Mouse (Mus musculus) lung, embryonic 15.5 days (tissue): ENCODE results near the gene Commd4. TPM values are rescaled to one million over a fixed set of nuclear protein-coding genes. Genes with fewer than 3 reads are reported as not detected.
A peak's percentile ranks its signal among the peaks of the same experiment; 100 is the strongest.

Experiments
- ATAC-seq: fragments of 200-750 bp; cut with Nextera tagmentation; 2 replicates; pipeline ENCODE4 v1.8.0; 2017; ENCODE audit warnings: moderate number of reproducible peaks, borderline replicate concordance; ENCODE audit not compliant: low FRiP score, low TSS enrichment; ENCODE audit errors: extremely low read depth
- H3K27ac ChIP-seq: fragments of 300-500 bp; sonication (generic); 2 replicates; pipeline ENCODE4 v1.5.1; 2015; ENCODE audit warnings: moderate library complexity, mild to moderate bottlenecking, inconsistent platforms
- H3K27me3 ChIP-seq: fragments of 300-500 bp; sonication (generic); 2 replicates; pipeline ENCODE4 v1.6.1; 2015; ENCODE audit warnings: inconsistent platforms
- H3K36me3 ChIP-seq: fragments of 300-500 bp; sonication (generic); 2 replicates; pipeline ENCODE4 v1.6.1; 2015; ENCODE audit warnings: inconsistent platforms
- H3K4me1 ChIP-seq: fragments of 300-500 bp; sonication (generic); 2 replicates; pipeline ENCODE4 v1.6.1; 2015; ENCODE audit warnings: inconsistent platforms
- H3K4me2 ChIP-seq: fragments of 300-500 bp; sonication (generic); 2 replicates; pipeline ENCODE4 v1.6.1; 2015; ENCODE audit warnings: inconsistent platforms, mild to moderate bottlenecking, moderate library complexity
- H3K4me3 ChIP-seq: fragments of 300-500 bp; sonication (generic); 2 replicates; pipeline ENCODE4 v1.5.1; 2015; ENCODE audit warnings: mild to moderate bottlenecking, inconsistent platforms
- H3K9ac ChIP-seq: fragments of 300-500 bp; sonication (generic); 2 replicates; pipeline ENCODE4 v1.6.1; 2015; ENCODE audit warnings: inconsistent platforms
- H3K9me3 ChIP-seq: fragments of 300-500 bp; sonication (generic); 2 replicates; pipeline ENCODE4 v1.6.1; 2016; ENCODE audit warnings: inconsistent platforms
- WGBS: fragments of 180-500 bp; shearing (Covaris S2); methylation state at CpG from one replicate; pipeline ENCODE4 v1.1.7; 2015; 5-methylcytosine and 5-hydroxymethylcytosine counted together
- polyA plus RNA-seq: library from polyadenylated mRNA; unstranded; fragments of >200 nt; fragmentation: Nextera tagmentation; extraction: Ambion mirVana; gene quantifications from 2 replicates; pipeline ENCODE4 v1.2.1, GENCODE M21; 2015

Commd4 gene
- polyA plus RNA-seq, 1 experiment from 2014 or later, result 98.9 TPM

GRCm38 (mm10) chr9:57156383-57156782 lies 1.7 kb downstream of the Commd4 start:
- H3K27ac ChIP-seq, result no peak overlapping the region

GRCm38 (mm10) chr9:57152331-57152730 lies 5.8 kb downstream of the Commd4 start:
- Histone ChIP-seq H3K36me3 (no peaks in the 10 kb centered on the region), H3K9me3 (no peaks in the 10 kb centered on the region), H3K27ac (no peak overlapping the region), H3K9ac (no peak overlapping the region), H3K4me3 (no peak overlapping the region), H3K4me2 (no peak overlapping the region), H3K4me1 (peaks cover 12% of the 10 kb centered on the region), H3K27me3 (no peaks in the 10 kb centered on the region)
- ATAC-seq, result no peak
- WGBS, result 43% methylated on average over 6 of the region's 6 CpGs

More at GRCm38 (mm10) chr9:57156383-57156782, 1.7 kb downstream of the Commd4 start:
- no peak overlapping the region for H3K4me3 ChIP-seq
- no peaks in the 10 kb centered on the region for H3K9me3 ChIP-seq
- peaks cover 14% of the 10 kb centered on the region for H3K4me1 ChIP-seq
- WGBS, result 89% methylated on average over 7 of the region's 7 CpGs
- H3K36me3 ChIP-seq, result no peaks in the 10 kb centered on the region
- H3K9ac ChIP-seq, result no peak overlapping the region
- no peak for ATAC-seq
- H3K4me2 ChIP-seq, result no peak overlapping the region
- H3K27me3 ChIP-seq, result no peaks in the 10 kb centered on the region

GRCm38 (mm10) chr9:57150192-57150591 lies 7.9 kb downstream of the Commd4 start:
- Histone ChIP-seq H3K4me3 (no peak overlapping the region), H3K9me3 (no peaks in the 10 kb centered on the region), H3K27me3 (no peaks in the 10 kb centered on the region), H3K4me2 (no peak overlapping the region), H3K9ac (no peak overlapping the region), H3K4me1 (peaks cover 11% of the 10 kb centered on the region), H3K27ac (no peak overlapping the region), H3K36me3 (no peaks in the 10 kb centered on the region)
- no peak for ATAC-seq
- WGBS, result 67% methylated on average over 5 of the region's 5 CpGs

- 64% methylated on average over 6 of the region's 6 CpGs for WGBS
- Histone ChIP-seq H3K4me3 (peak overlapping the region; percentile 48), H3K27ac (peak overlapping the region; percentile 76; the same call in 1 of the 2 replicates), H3K4me1 (peaks cover 11% of the 10 kb centered on the region), H3K9me3 (no peaks in the 10 kb centered on the region), H3K36me3 (no peaks in the 10 kb centered on the region), H3K27me3 (no peaks in the 10 kb centered on the region), H3K4me2 (peak overlapping the region; percentile 72), H3K9ac (0 out of 2 replicates have a peak overlapping the region, but pooled peaks have one; percentile 51)
- ATAC-seq, result no peak
Measured at GRCm38 (mm10) chr9:57149021-57149420, 9.1 kb downstream of the Commd4 start.

GRCm38 (mm10) chr9:57148144-57148878 lies 9.8 kb downstream of the Commd4 start, which contains the start of gene Neil1:
Neil1 (minus strand) TSS chr9:57148305.
- peak; percentile 90 for ATAC-seq
- Histone ChIP-seq H3K9ac (peak within 1 kb of the TSS; percentile 61), H3K36me3 (0 out of 2 replicates have a peak, but pooled peaks cover 2% of the 10 kb centered on the region), H3K9me3 (no peaks in the 10 kb centered on the region), H3K4me1 (peaks cover 11% of the 10 kb centered on the region), H3K27me3 (no peaks in the 10 kb centered on the region), H3K4me3 (peak within 1 kb of the TSS; percentile 48), H3K27ac (peak within 1 kb of the TSS; percentile 76), H3K4me2 (peak within 1 kb of the TSS; percentile 72)
- under 1% methylated on average over 27 of the region's 27 CpGs for WGBS

- H3K9ac ChIP-seq, result peak overlapping the region; percentile 61
- peak overlapping the region; percentile 72 for H3K4me2 ChIP-seq
- H3K4me3 ChIP-seq, result peak overlapping the region; percentile 48
- H3K27me3 ChIP-seq, result no peaks in the 10 kb centered on the region
- peak overlapping the region; percentile 76 for H3K27ac ChIP-seq
- H3K36me3 ChIP-seq, result 0 out of 2 replicates have a peak, but pooled peaks cover 4% of the 10 kb centered on the region
- 7% methylated on average over 19 of the region's 19 CpGs for WGBS
- no peaks in the 10 kb centered on the region for H3K9me3 ChIP-seq
- ATAC-seq, result peak; percentile 30; the same call in 1 of the 2 replicates
- H3K4me1 ChIP-seq, result peaks cover 11% of the 10 kb centered on the region
Measured at GRCm38 (mm10) chr9:57147205-57148143, 10.7 kb downstream of the Commd4 start.

- H3K36me3 ChIP-seq, result peaks cover 12% of the 10 kb centered on the region
- H3K4me1 ChIP-seq, result peaks cover 11% of the 10 kb centered on the region
- H3K27ac ChIP-seq, result no peak overlapping the region
- H3K9ac ChIP-seq, result 0 out of 2 replicates have a peak overlapping the region, but pooled peaks have one; percentile 61
- no peak for ATAC-seq
- peak overlapping the region; percentile 72; the same call in 1 of the 2 replicates for H3K4me2 ChIP-seq
- WGBS, result 80% methylated on average over 17 of the region's 17 CpGs
- H3K27me3 ChIP-seq, result no peaks in the 10 kb centered on the region
- H3K9me3 ChIP-seq, result no peaks in the 10 kb centered on the region
- 0 out of 2 replicates have a peak overlapping the region, but pooled peaks have one; percentile 48 for H3K4me3 ChIP-seq
Measured at GRCm38 (mm10) chr9:57146451-57147066, 11.6 kb downstream of the Commd4 start.

GRCm38 (mm10) chr9:57144830-57145229 lies 13.3 kb downstream of the Commd4 start:
- WGBS, result 83% methylated on average over 8 of the region's 8 CpGs
- Histone ChIP-seq H3K9ac (no peak overlapping the region), H3K4me3 (no peak overlapping the region), H3K36me3 (peaks cover 21% of the 10 kb centered on the region), H3K27ac (no peak overlapping the region), H3K9me3 (no peaks in the 10 kb centered on the region), H3K4me1 (peaks cover 11% of the 10 kb centered on the region), H3K27me3 (no peaks in the 10 kb centered on the region), H3K4me2 (no peak overlapping the region)
- no peak for ATAC-seq

- no peaks in the 10 kb centered on the region for H3K27me3 ChIP-seq
- 80% methylated on average over 11 of the region's 11 CpGs for WGBS
- H3K4me3 ChIP-seq, result no peak overlapping the region
- no peak for ATAC-seq
- no peak overlapping the region for H3K27ac ChIP-seq
- H3K4me1 ChIP-seq, result peaks cover 6% of the 10 kb centered on the region
- H3K9me3 ChIP-seq, result no peaks in the 10 kb centered on the region
- H3K4me2 ChIP-seq, result no peak overlapping the region
- H3K9ac ChIP-seq, result no peak overlapping the region
- H3K36me3 ChIP-seq, result peaks cover 33% of the 10 kb centered on the region
Measured at GRCm38 (mm10) chr9:57143212-57143611, 14.9 kb downstream of the Commd4 start.

GRCm38 (mm10) chr9:57141417-57142353 lies 16.4 kb downstream of the Commd4 start:
- ATAC-seq, result no peak
- Histone ChIP-seq H3K27me3 (no peaks in the 10 kb centered on the region), H3K4me3 (no peak overlapping the region), H3K4me2 (no peak overlapping the region), H3K36me3 (peaks cover 47% of the 10 kb centered on the region), H3K9me3 (no peaks in the 10 kb centered on the region), H3K4me1 (no peaks in the 10 kb centered on the region), H3K9ac (no peak overlapping the region), H3K27ac (no peak overlapping the region)
- WGBS, result 86% methylated on average over 17 of the region's 17 CpGs
